Mouse (Mus musculus): ENCODE data around the gene Abcg1. TPM values are rescaled to one million over a fixed set of nuclear protein-coding genes. Genes with fewer than 3 reads are reported as not detected.

Gene Abcg1
- polyA plus RNA-seq, 1 experiment from 2014 or later: 18.5 TPM

DNA sequence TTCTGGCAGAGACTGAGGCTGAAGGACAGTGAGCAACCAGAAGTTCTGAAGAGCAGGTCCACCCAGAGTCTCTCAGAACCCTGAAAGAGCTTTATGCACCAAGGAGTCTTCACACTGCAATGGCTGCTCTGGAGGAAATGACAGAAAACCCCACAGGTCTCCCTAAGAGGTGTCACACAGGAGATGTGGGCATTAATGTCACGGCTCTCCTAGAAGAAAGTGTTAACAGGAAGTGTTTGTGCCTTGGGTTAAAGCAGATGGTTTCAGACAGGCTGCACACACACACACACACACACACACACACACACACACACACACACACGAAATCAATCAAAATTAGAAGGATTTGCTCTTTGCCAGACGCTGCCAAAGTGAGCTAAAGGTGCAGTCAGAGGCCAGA, 78.8 kb downstream of the Abcg1 start:
- WGBS: 83% methylated on average over 3 of the region's 3 CpGs
- no peak for ATAC-seq (ENCODE audit: low FRiP score)

DNA sequence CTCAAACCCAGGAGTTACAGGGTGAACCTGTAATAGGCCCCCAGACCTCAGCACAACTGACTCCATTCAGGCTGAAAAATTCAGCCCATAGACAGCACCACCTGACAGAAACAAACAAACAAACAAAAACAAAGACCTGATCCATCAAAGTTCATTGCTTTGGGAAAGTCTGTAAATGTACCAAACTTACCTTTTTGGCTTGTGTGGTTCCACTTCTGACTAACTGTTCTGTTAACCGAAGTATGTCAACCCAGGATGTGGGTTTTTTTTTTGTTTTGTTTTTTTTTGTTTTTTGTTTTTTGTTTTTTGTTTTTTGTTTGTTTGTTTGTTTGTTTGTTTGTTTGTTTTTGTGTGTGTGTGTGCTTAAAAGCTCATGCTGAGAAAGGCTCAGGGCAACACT, 79.3 kb downstream of the Abcg1 start:
- whole genome bisulfite sequencing: 97% methylated on average over 1 of the region's 1 CpGs
- Histone ChIP-seq H3K9me3 (replicated peaks) (no peaks in the 10 kb centered on the region), H3K27ac (replicated peaks) (no peak overlapping the region), H3K4me1 (no peaks in the 10 kb centered on the region), H3K4me3 (replicated peaks) (no peak overlapping the region), H3K4me2 (no peak overlapping the region), H3K9ac (replicated peaks) (no peak overlapping the region), H3K27me3 (replicated peaks) (no peaks in the 10 kb centered on the region), H3K36me3 (no peaks in the 10 kb centered on the region)
- no peak for ATAC-seq (ENCODE audit: low FRiP score)

More for the DNA sequence above, 78.8 kb downstream of the Abcg1 start:
- Histone ChIP-seq H3K4me3 (replicated peaks) (no peak overlapping the region), H3K27me3 (replicated peaks) (no peaks in the 10 kb centered on the region), H3K9ac (replicated peaks) (no peak overlapping the region), H3K4me2 (no peak overlapping the region), H3K27ac (replicated peaks) (no peak overlapping the region), H3K4me1 (no peaks in the 10 kb centered on the region), H3K9me3 (replicated peaks) (no peaks in the 10 kb centered on the region), H3K36me3 (no peaks in the 10 kb centered on the region)

DNA sequence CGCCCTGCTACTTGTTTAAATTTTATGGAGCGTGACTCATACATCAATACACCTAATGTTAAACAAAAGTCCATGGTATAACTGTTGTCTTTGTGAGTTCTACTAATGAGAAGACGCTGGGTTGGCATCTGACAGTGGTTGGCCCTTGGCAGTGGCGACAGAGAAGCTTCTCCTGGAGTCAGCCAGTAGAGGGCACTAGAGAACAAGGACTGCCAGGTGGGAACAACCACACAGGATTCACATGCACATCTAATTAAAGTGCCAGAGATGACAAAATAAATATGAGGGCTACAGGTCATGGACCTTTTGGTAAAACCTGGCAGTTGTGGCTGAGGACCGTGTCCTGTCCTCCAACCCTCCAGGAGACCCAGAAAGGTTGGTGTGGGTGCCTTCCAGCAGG, 80.9 kb downstream of the Abcg1 start:
- H3K27me3 ChIP-seq (replicated peaks): no peaks in the 10 kb centered on the region
- 21% methylated on average over 5 of the region's 5 CpGs for WGBS
- H3K4me2 ChIP-seq: no peak overlapping the region
- no peak overlapping the region for H3K9ac ChIP-seq (replicated peaks)
- no peaks in the 10 kb centered on the region for H3K4me1 ChIP-seq
- ATAC-seq (ENCODE audit: low FRiP score): no peak
- H3K9me3 ChIP-seq (replicated peaks): no peaks in the 10 kb centered on the region
- no peak overlapping the region for H3K27ac ChIP-seq (replicated peaks)
- no peak overlapping the region for H3K4me3 ChIP-seq (replicated peaks)
- H3K36me3 ChIP-seq: no peaks in the 10 kb centered on the region

DNA sequence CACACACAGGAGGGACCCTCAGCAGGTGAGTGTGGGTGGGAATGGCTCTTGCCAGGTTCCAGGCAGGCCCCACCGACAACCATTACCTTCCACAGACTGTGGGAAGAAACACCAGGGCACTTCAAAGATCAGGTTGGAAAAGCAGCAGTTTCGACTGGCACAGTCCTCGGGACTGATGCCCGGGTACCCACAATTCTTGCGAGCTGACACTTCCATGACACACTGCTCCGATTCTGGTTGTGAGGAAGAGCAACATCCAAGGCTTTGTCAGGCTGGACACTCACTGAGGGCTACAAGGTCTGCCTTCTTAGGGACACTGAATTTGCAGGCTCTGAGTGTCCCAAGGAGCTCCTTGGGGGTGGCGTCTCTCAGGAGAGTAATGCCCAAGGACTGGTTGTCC, 84.6 kb downstream of the Abcg1 start:
- Histone ChIP-seq H3K4me2 (no peak overlapping the region), H3K4me1 (0 out of 2 replicates have a peak, but pooled peaks cover 2% of the 10 kb centered on the region), H3K9me3 (replicated peaks) (no peaks in the 10 kb centered on the region), H3K27ac (replicated peaks) (no peak overlapping the region), H3K27me3 (replicated peaks) (no peaks in the 10 kb centered on the region), H3K9ac (replicated peaks) (no peak overlapping the region), H3K36me3 (no peaks in the 10 kb centered on the region), H3K4me3 (replicated peaks) (no peak overlapping the region)
- 94% methylated on average over 7 of the region's 7 CpGs for WGBS
- ATAC-seq (ENCODE audit: low FRiP score): no peak

DNA sequence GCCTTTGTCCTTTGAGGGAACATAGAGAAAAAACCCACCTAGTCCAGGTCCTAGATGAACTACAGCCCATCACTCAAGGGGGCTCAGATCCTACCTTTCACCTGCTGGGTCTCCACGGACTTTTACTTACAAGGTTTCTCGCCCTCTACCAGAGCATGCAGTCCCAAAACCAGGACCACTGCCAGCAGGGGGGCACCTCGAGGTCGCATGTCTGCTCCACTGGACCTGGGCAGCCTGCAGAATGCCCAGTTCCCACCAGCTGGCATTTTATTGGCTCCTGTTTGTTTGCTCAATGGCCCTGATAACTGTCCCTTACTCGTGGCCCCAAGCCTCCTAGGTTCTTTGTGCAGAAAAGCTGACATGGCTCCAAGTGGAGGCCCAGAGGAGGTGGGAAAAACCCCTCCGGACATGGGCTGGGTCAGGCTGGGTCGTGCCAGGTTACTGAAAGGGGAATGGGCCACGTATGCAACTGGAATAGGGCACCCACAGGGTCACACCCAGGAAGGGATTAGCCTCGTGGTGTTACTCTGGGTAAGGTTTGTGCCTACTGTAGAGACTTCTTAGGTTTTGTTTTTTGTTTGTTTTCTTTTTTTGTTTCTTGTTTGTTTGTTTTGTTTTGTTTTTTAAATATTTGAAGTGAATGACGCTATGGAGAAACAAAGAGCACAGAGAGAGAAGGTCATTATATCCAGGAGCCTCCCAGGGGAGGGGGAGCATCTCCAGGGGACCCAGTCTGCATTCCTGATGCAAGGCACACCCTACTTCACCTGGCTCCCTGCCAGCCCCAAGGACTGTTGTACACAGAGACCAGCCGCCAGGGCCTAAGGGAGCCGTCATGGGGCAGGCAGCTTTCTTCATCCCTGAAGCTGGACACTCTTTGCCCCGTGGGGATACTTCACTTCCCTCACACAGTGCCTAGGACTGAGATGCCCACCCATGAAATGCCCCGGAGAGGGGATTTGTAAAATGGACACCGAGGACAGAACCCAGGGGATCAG, 86.9 kb downstream of the Abcg1 start, which contains the start of gene Tff2:
Gene Tff2 (minus strand): TSS at position 243 of the 998 bp plus-strand sequence.
- 58% methylated on average over 15 of the region's 15 CpGs for WGBS
- no peak within 1 kb of the TSS for H3K9ac ChIP-seq (replicated peaks)
- H3K9me3 ChIP-seq (replicated peaks): no peaks in the 10 kb centered on the region
- H3K4me1 ChIP-seq: 0 out of 2 replicates have a peak, but pooled peaks cover 2% of the 10 kb centered on the region
- no peak within 1 kb of the TSS for H3K4me3 ChIP-seq (replicated peaks)
- H3K27ac ChIP-seq (replicated peaks): no peak within 1 kb of the TSS
- H3K4me2 ChIP-seq: no peak within 1 kb of the TSS
- H3K36me3 ChIP-seq: no peaks in the 10 kb centered on the region
- H3K27me3 ChIP-seq (replicated peaks): no peaks in the 10 kb centered on the region
- ATAC-seq (ENCODE audit: low FRiP score): no peak

DNA sequence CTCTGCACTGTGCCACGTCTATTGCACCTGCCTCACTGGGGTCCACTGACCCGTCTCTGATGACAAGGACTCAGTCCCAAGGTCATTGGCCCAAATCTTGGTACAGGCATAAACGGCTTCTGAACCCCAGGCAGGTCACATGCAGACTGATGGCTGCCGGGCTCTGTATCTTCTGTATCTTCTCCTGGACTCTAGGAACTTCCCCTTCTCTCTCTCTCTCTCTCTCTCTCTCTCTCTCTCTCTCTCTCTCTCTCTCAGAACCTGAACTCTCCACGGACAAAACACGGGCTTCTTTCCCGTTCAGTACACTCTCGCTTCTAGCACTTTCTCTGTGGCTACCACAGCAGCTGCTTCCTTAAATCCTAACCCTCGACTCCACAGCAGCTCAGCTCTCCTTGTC, 88.5 kb downstream of the Abcg1 start:
- ATAC-seq (ENCODE audit: low FRiP score): no peak
- Histone ChIP-seq H3K9me3 (replicated peaks) (no peaks in the 10 kb centered on the region), H3K27me3 (replicated peaks) (no peaks in the 10 kb centered on the region), H3K4me1 (0 out of 2 replicates have a peak, but pooled peaks cover 2% of the 10 kb centered on the region), H3K4me3 (replicated peaks) (no peak overlapping the region), H3K27ac (replicated peaks) (no peak overlapping the region), H3K9ac (replicated peaks) (no peak overlapping the region), H3K36me3 (no peaks in the 10 kb centered on the region), H3K4me2 (no peak overlapping the region)
- 84% methylated on average over 9 of the region's 9 CpGs for WGBS

DNA sequence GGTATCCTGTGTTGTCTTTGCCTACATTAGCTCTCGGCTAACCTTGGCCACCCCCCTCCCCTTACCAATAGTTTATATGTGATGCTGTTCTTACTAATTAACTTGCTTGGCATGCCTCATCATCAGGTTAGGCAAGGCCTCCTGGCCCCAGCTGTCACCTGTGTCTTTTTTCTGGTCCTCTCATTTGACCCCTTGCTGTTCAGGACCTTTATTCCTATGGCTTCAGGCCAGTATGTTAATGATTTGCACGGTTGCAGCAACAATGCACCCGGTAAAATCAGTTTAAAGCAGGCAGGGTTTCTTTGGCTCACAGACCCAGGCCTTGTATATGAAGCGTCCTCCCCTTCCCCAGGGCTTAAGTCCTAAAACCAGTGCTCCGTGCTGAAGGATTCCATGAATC, 95.0 kb downstream of the Abcg1 start:
- H3K4me2 ChIP-seq: no peak overlapping the region
- H3K4me3 ChIP-seq (replicated peaks): no peak overlapping the region
- H3K27ac ChIP-seq (replicated peaks): no peak overlapping the region
- H3K27me3 ChIP-seq (replicated peaks): no peaks in the 10 kb centered on the region
- no peaks in the 10 kb centered on the region for H3K9me3 ChIP-seq (replicated peaks)
- H3K36me3 ChIP-seq: no peaks in the 10 kb centered on the region
- 35% methylated on average over 5 of the region's 5 CpGs for WGBS
- ATAC-seq (ENCODE audit: low FRiP score): no peak
- no peak overlapping the region for H3K9ac ChIP-seq (replicated peaks)
- H3K4me1 ChIP-seq: no peaks in the 10 kb centered on the region

DNA sequence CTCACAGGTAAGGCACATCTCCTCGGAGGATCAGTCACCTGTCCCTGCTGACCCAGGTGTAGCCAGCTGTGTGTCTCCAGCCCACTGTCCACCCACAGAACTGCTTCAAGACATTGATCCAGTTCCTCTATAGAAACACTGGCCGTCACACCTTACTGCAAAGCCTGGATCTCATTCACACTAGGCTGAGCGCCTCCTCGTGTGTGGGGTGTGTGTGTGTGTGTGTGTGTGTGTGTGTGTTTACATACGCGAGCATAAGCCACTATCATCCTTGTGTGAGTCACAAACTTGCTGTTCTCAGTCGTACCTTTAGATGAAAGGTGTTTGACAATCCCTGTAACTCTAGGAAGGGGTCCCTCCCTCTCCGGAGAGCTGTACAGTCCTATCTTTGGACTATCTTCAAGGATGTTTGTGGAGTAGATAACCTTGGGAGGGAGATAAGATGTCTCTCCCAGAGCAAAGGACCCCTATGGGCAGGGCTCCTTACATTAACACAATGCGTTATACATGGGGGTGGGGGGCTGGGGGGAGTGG, 95.6 kb downstream of the Abcg1 start:
- no peak overlapping the region for H3K27ac ChIP-seq (replicated peaks)
- no peak overlapping the region for H3K4me3 ChIP-seq (replicated peaks)
- H3K36me3 ChIP-seq: no peaks in the 10 kb centered on the region
- H3K27me3 ChIP-seq (replicated peaks): no peaks in the 10 kb centered on the region
- no peak overlapping the region for H3K4me2 ChIP-seq
- ATAC-seq (ENCODE audit: low FRiP score): no peak
- H3K9me3 ChIP-seq (replicated peaks): no peaks in the 10 kb centered on the region
- 85% methylated on average over 9 of the region's 9 CpGs for WGBS
- H3K9ac ChIP-seq (replicated peaks): no peak overlapping the region
- no peaks in the 10 kb centered on the region for H3K4me1 ChIP-seq

DNA sequence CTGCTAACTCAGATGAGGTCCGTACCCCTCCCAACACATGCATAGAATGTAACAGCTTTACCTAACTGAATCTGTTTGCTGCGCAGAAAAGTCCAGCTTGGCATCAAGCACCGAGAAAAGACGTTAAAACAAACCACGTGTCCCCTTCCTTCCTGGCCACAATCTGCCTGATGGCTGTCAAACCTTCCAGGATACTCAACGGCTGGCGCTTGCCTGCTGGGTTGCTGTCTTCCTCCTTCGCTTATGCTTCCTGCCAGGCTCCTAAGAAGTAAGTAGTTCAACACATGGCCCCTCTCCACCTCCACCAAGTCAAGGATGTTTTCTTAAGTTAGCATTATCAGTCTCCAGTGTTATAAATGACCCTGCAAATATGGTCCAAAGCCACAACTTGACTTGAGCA, 96.3 kb downstream of the Abcg1 start:
- 87% methylated on average over 8 of the region's 8 CpGs for WGBS
- no peak overlapping the region for H3K4me3 ChIP-seq (replicated peaks)
- H3K27ac ChIP-seq (replicated peaks): no peak overlapping the region
- no peak overlapping the region for H3K4me2 ChIP-seq
- no peaks in the 10 kb centered on the region for H3K27me3 ChIP-seq (replicated peaks)
- no peak for ATAC-seq (ENCODE audit: low FRiP score)
- no peaks in the 10 kb centered on the region for H3K4me1 ChIP-seq
- no peaks in the 10 kb centered on the region for H3K36me3 ChIP-seq
- no peak overlapping the region for H3K9ac ChIP-seq (replicated peaks)
- no peaks in the 10 kb centered on the region for H3K9me3 ChIP-seq (replicated peaks)

DNA sequence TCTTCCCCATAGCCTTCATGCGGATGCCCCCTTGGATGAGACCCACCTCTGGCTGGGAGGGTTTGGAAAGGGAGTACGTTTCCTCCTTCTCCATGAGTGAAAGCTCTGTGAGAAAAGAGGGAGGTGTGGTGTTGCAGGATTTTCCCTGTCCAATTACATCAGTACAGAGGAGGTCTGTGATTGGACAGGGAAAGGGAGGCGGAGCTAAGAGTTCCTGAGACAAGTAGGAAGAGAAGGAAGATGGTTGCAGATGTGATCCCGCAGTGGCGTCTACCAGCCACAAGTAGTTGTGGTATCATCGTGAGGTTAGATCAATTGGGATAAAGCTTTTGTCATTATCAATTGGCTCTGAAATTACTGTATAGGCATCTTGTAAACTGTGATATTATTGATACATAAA, 100.4 kb downstream of the Abcg1 start:
- Histone ChIP-seq H3K9me3 (replicated peaks) (no peaks in the 10 kb centered on the region), H3K4me3 (replicated peaks) (no peak overlapping the region), H3K4me1 (no peaks in the 10 kb centered on the region), H3K36me3 (no peaks in the 10 kb centered on the region), H3K9ac (replicated peaks) (no peak overlapping the region), H3K27me3 (replicated peaks) (no peaks in the 10 kb centered on the region), H3K4me2 (no peak overlapping the region), H3K27ac (replicated peaks) (no peak overlapping the region)
- ATAC-seq (ENCODE audit: low FRiP score): no peak
- 84% methylated on average over 6 of the region's 6 CpGs for WGBS

DNA sequence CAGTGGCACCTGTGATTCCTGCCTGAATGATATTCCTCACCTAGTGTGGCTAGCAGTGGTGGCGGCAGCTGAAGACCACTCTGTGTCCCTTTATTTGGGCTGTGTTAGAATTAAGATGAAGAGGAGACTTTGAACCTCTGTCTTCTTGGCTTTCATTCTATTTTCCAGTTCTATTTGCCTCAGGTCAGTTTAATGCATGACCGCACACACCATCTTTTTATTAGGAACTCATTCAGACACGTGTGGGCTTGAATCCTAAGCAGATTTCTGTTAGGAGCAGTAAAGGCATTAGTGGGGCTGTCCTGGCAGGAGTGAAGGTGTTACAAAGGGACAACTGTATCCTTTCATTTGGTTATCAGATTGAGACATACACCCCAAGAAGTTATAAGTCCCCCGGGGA, 102.8 kb downstream of the Abcg1 start:
- no peaks in the 10 kb centered on the region for H3K27me3 ChIP-seq (replicated peaks)
- H3K27ac ChIP-seq (replicated peaks): no peak overlapping the region
- H3K4me1 ChIP-seq: no peaks in the 10 kb centered on the region
- no peaks in the 10 kb centered on the region for H3K9me3 ChIP-seq (replicated peaks)
- no peak for ATAC-seq (ENCODE audit: low FRiP score)
- no peak overlapping the region for H3K4me2 ChIP-seq
- WGBS: 76% methylated on average over 4 of the region's 4 CpGs
- H3K36me3 ChIP-seq: no peaks in the 10 kb centered on the region
- no peak overlapping the region for H3K4me3 ChIP-seq (replicated peaks)
- H3K9ac ChIP-seq (replicated peaks): no peak overlapping the region

DNA sequence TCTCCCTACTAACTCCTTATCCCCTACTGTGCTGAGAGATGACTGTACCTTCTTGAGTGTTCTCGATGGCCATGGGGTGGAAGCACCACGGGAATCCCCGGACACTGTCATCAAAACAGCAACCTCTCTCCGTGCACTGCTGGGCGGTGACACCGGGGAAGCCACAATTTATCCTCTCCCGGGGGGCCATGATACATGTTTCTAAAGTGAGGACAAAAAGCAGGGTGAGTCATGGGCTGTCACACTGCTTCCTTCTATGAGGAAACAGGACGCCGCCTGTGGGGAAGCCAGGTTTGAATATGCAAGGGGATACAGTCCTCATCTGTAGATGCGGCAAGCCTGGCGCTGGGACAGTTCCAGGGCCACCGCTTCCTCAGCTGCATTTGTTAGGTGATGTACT, 105.1 kb downstream of the Abcg1 start:
- no peak overlapping the region for H3K27ac ChIP-seq (replicated peaks)
- no peak for ATAC-seq (ENCODE audit: low FRiP score)
- H3K27me3 ChIP-seq (replicated peaks): no peaks in the 10 kb centered on the region
- H3K4me2 ChIP-seq: no peak overlapping the region
- no peaks in the 10 kb centered on the region for H3K9me3 ChIP-seq (replicated peaks)
- whole genome bisulfite sequencing: 84% methylated on average over 12 of the region's 12 CpGs
- no peak overlapping the region for H3K9ac ChIP-seq (replicated peaks)
- H3K4me3 ChIP-seq (replicated peaks): no peak overlapping the region
- H3K36me3 ChIP-seq: no peaks in the 10 kb centered on the region
- no peaks in the 10 kb centered on the region for H3K4me1 ChIP-seq

Measured in neural tube, embryonic 15.5 days (tissue).